Mouse (Mus musculus) thymus, postnatal 36 days (tissue): ENCODE measurements at regions not wholly inside any gene's neighbourhood (a gene's known extent, or its start where the extent isn't known, plus 50 kb on each side); places are given as distances from the start of the nearest gene placed in this dataset.

Source experiments
- DNase-seq, 2 experiments: peaks; one replicate each; pipeline ENCODE4 v3.0.0; 2022; ENCODE audit warnings: mixed read lengths in 2 of 2

GRCm38 (mm10) chr8:80422190-80422589, 71.4 kb upstream of the Gypa start:
- DNase-seq = no peak

DNA sequence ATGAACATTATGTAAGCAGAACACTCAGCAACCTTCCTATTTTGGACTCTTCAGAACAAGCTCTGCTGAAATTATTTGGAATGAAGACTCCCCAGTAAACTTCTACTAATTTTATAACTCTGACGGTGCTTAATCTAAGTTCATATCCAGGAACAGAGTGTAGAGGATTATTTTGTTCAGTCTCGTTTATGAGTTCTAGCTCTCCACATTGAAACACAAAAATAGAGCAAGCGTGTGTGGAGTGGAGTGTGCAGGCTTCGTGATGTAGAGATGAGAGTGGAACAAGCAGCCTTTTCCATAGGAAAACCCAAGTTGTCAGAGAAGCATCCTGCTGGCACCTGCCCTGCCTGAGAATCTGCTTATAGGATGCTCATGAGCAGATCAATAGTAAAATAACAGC, 77.5 kb upstream of the Gypa start:
- no peak for DNase-seq

GRCm38 (mm10) chr8:80399594-80400207, 93.9 kb upstream of the Gypa start:
- DNase-seq = no peak

- DNase-seq = no peak
Observed at GRCm38 (mm10) chr8:80395010-80395409, 98.6 kb upstream of the Gypa start.

DNA sequence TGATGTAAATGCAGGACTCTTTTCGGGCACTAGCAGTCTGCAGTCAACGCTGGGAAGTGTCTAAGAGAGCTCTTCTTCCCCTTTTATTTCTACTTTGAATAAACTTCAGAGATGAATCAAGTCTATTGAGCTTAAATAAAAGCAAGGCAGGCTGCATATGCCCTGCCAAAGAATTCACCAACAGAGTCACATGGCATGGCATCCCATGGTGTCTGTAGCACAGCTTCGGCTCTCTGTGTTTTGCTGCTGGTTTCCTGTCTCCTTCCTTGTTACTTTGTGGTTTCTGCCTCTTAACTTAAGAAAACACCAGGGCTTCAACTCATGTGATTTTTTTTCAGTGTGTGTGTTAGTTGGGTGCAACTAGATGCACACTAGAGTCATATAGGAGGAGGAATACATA, 100.5 kb upstream of the Gypa start:
- DNase-seq = peak; percentile 5 to 13

DNA sequence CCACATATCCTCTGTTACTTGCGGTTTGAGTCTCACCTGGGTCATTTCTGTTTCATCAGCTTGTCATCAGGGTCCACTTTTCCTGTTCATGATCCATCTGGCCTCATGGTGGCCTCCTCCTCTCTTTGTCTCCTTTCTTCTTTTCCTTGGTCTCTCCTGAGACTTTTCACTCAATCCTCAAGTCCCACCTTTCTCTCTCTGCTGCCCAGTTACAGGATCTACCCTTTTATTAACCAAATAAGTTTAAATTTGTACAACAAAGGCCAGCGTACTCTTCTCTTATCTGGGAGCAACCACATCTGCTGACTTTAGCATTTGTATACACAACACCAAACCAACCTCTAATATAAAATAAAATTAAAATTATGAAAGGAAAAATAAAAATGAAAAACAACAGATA, 124.4 kb upstream of the Gypa start:
- no peak for DNase-seq

DNA sequence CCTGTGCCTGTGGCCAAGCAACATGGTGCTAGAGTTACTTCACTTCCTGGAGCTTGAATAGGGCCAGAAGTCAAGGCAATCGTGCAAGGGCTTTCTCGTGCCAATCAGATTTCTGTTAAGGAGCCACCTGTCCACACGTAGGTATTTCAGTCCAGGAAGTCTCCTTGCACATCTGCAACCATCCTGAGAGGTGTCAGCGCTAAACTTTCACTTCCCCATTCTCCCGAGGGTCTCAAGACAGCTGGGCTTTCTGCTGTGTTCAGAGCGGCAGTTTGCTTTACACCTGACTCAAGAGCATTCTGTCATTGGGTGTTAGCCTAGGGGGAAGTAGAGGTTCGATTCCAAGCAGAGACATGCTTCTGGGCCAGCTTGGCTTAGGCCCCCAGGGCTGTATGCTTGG, 129.5 kb upstream of the Gypa start:
- DNase-seq = no peak

DNA sequence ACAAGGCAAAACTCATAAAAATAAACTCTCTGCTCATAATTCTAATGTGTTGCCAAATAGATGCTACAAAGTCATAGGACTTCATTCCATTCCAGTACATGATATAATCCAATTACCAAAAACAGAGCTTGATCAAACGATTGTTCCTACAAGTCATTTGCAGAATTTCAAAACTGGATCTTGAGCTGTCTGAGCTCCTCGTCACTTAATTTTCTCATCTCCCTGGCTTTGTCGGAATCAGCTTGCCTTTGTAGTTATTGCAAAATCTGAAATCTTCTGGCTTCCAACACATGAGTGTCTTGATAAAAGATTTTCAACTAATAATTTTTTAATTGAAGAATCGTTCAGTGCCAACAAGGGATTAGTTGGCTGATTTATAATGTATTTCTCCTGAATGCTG, 150.3 kb upstream of the Gypa start:
- DNase-seq = no peak

DNA sequence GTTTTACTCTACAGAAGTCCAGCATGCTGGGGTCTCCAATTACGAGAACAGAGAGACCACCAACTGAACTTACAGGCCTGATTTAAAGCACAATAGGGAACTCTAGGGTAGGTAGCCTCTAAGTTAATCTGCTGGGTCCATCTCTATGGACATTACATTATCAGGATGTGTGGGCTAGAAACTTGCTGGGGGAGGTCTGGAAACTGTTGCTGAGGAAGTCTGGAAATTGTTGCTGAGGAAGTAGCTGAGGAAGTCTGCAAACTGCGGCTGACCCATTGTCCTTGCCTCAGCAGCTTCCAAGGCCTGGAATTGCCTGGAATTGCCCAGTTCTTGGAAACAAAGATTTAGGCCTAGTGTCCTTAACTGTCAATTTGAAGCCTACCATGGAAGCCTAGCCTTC, 155.7 kb upstream of the Gypa start:
- no peak for DNase-seq

DNA sequence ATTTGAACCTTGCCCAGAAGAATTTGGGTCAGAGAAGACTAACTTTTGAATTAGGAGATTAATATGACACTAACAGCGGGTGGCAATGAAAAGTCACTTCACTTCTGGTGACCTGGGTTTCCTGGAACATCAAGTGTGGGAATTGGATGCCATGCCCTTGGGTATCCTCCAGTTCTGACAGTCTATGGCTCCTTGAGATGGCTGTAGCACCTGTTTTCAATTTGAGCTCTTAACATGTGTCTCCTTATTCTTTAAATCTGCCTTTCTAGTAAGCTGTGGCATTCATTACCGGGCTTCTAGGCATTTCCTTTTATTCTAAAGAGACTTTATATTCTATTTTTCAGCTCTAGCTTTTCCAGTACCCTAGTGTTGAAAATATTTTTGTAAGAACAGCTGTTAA, 164.9 kb upstream of the Gypa start:
- no peak for DNase-seq

- no peak for DNase-seq
Observed at GRCm38 (mm10) chr8:80325859-80326258, 167.7 kb upstream of the Gypa start.

DNA sequence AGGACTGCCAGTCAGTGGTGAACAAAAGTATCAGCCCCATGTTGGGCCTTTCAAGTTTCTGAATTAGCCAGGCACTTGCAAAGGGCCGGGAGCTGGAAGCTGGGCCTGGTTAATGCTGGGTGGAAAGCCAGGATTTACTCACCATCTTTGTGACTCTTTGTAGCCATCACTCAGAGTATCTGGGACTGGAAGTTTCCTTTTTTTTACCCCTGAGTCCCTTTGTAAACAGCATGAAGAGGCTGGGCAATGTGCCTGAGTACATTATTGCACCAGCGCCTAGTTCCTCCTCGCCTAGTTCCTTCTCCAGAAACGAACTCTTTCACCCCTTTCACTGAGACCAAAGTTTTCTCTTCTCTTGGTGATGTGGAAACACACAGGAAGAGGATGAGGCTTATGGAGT, 168.4 kb upstream of the Gypa start:
- no peak for DNase-seq

DNA sequence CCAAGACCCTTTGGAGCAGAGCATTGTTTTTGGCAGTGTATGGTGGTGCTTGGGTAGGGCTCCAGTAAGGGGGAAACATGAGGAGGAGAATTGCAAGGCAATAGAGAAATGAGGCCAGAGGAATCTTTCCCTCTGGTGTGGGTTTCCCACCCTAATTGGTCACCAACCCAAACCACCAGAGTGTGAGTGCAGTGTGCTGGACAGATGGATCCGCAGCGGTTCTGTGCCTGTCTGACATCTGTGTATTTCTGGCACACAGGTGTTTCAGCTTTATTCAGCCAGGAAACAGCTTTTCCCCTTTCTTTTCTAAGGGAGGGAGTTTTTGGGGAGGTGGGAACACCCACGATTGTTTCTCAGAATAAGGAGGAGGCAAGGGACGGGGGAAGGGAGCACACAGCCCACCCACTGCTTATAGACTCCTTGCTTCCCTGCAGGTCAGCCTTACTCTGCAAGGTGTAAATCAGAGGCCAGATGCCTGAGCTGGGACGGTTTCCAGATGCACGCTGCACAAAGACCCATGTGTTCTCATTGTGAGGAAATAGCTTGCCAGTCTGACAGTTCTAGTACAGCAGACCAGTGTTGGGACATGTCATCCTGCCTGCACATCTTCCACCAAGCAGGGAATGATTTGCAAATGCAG, 175.2 kb upstream of the Gypa start:
- DNase-seq = no peak

GRCm38 (mm10) chr8:80315371-80315770, 178.2 kb upstream of the Gypa start:
- DNase-seq = peak; percentile 25 to 29

- no peak for DNase-seq
Observed at GRCm38 (mm10) chr8:80314826-80315225, 178.8 kb upstream of the Gypa start.

- DNase-seq = no peak
Observed at GRCm38 (mm10) chr8:80313883-80314635, 179.5 kb upstream of the Gypa start.

DNA sequence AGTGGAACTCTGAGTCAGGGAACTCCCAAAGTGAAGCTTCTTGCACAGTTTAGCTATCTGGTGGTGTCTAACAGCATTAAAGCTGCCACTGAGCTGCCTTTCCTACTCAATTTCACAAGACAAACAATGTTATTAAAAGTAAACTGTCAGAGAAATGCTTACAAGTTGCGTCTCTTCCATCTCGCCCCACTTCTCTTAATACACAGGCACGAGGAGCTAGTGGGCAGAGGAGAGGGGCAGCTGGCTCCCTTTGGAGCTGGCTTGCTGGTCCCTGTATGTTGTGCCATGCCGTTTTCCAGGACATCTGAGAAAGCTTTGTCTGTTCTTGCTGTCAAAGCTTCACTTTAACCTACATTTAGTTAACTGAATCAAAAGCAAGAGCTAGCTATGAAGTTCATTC, 185.8 kb upstream of the Gypa start:
- no peak for DNase-seq

DNA sequence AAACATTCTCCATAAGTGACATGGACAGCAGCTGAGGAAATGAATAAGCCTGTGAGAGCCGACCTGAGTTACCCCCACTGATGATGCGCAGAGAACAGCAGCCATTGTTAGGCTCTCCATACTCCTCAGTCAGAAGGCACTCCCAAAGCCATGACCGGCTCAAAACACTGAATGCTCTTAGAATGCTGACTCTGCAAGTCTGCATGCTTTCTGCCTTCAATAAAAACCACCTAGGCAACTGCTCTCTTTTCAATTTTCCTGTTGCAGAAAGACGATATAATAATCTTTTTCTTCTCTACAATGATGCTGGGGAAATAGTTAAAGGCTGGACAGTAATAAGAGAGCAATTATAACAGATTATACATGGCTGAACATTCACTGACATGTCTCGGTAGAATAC, 195.0 kb upstream of the Gypa start:
- no peak for DNase-seq

- DNase-seq = no peak
Observed at GRCm38 (mm10) chr8:80290311-80290710, 203.3 kb upstream of the Gypa start.

DNA sequence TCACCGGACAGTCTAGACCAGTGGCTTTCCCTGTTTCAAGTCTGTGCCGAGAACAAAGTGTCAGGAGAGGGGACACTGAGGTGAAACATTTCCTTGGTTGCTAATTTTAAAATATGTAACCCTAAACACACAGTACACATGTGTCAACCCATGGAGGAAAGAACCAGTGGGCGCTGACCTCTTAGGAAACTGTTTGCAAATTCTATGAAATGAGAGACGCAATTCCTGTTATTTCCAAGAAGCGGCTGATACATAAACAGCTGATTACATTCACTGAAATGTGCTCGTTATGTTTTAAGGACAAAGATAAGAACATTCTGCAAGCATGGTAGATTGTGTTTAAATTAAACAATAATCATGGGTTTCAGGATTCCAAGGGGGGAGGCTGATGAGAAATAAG, 204.3 kb upstream of the Gypa start:
- DNase-seq = no peak

DNA sequence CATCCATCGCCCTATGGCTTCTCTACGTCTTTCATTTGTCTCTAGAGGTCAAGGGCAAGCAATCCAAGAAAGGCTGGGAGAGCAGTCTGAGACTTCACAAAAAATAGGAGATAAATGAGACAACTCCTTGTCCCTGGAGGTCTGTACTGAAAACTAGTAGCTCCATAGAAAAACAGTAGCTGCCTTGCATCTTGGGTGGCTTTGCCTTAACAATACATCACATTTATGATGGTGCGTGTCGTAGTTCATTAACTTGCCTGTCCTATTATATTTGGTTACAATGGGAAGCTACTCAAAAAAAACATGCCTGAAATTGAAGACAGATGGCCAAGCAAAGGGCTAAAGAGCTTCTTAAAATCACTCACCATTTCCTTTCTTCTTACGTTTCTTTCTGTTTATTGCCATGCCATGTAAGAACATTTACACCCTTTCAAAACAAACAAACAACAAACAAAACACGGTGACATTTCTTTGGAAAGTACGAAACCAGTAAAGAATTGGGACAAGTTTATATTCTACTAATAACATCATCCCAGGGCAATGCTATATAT, 211.2 kb upstream of the Hhip start:
- DNase-seq = no peak

DNA sequence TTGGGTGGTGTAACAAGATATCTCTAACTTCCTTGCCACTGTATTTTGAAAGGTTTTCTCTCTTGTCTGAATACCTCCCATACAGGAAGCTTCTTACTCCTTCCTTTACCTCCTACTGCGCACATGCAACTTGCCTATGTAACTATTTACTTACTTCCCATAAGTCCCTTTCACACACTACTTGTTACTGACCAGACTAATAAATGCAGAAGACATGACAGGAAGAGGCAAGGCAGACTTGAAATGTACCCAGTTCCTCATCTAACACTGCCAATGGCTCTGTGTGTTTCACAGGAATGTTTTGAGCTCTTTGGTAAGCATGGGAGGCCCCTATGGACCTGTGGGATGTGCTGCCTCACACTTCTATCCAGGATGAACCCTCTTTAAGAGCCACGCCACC, 207.1 kb upstream of the Hhip start:
- no peak for DNase-seq

- DNase-seq = no peak
Observed at GRCm38 (mm10) chr8:80263468-80263945, 205.7 kb upstream of the Hhip start.

GRCm38 (mm10) chr8:80262911-80263310, 205.1 kb upstream of the Hhip start:
- no peak for DNase-seq
